26 mouse cellular contexts compared by ENCODE assay signal in the genomic region with DNA sequence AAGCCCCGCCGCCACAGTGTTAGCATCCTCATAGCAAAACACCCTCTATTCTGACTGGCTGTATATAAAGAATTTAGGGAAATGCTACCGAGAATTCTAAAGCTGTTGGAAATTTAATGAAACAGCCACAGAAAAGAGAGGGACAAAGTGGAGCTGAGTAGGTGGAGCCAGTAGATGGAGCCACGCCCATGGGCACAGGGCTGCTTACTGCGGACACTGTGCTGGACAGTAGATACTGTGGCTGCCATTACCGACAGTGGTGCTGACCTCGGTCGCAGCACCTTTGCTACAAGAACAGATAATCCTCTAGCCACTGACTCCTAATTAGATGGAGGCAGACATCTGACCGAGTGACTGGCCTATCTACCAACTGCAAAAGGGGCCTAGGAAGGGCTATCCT.
"Had no signal": no experiment of that assay in that cellular context is flagged by ENCODE, and none has a peak within 500 bp of the region (broad histone marks: within the 10 kb centered on the region; RNA-seq: fewer than 3 reads in every experiment).

No protein-coding gene starts in this region.

- DNase-seq: gastrocnemius, adult 2 months; gastrocnemius, postnatal 10 days; gastrocnemius, postnatal 25 days; heart, adult 18-20 months; heart, postnatal 10 days; heart, postnatal 4 days; kidney, adult 18-20 months; kidney, adult 9 months; kidney, postnatal 10 days; liver; liver, embryonic 13.5 days; liver, postnatal 0 days had no signal

- ATAC-seq: inflammation-experienced regulatory T-cells, adult 6 months; intestine, embryonic 15.5 days; intestine, postnatal 0 days; liver, postnatal 0 days had no signal

- H3K4me3 ChIP-seq: gastrocnemius, adult 2 months; heart, embryonic 10.5 days; heart, embryonic 12.5 days; hindbrain, embryonic 10.5 days; hindbrain, embryonic 12.5 days; intestine, embryonic 15.5 days; kidney, embryonic 15.5 days; layer of hippocampus, adult 2 months; left cerebral cortex, adult 2 months; limb, embryonic 10.5 days; limb, embryonic 12.5 days; liver, embryonic 13.5 days; liver, embryonic 15.5 days had no signal

- H3K36me3 ChIP-seq: heart, embryonic 10.5 days; hindbrain, embryonic 10.5 days; hindbrain, embryonic 12.5 days; intestine, embryonic 15.5 days; kidney, embryonic 15.5 days; limb, embryonic 12.5 days had no signal

- H3K9me3 ChIP-seq: heart, embryonic 10.5 days; heart, embryonic 12.5 days; hindbrain, embryonic 10.5 days; hindbrain, embryonic 12.5 days; intestine, embryonic 15.5 days; kidney, embryonic 15.5 days; limb, embryonic 10.5 days; limb, embryonic 12.5 days; liver, embryonic 13.5 days; liver, embryonic 15.5 days had no signal

- H3K27me3 ChIP-seq: heart, embryonic 12.5 days; hindbrain, embryonic 12.5 days; intestine, embryonic 15.5 days; kidney, embryonic 15.5 days; limb, embryonic 12.5 days; liver, embryonic 13.5 days; liver, embryonic 15.5 days had no signal

- H3K4me2 ChIP-seq: heart, embryonic 12.5 days; hindbrain, embryonic 12.5 days; hindbrain, embryonic 14.5 days; intestine, embryonic 15.5 days; kidney, embryonic 15.5 days; limb, embryonic 12.5 days; liver, embryonic 13.5 days; liver, embryonic 15.5 days had no signal

- H3K4me1 ChIP-seq: intestine, embryonic 15.5 days had no signal

- H3K27ac ChIP-seq: gastrocnemius, adult 2 months; heart, embryonic 10.5 days; hindbrain, embryonic 10.5 days; hindbrain, embryonic 12.5 days; hindbrain, embryonic 14.5 days; intestine, embryonic 15.5 days; kidney, embryonic 15.5 days; layer of hippocampus, adult 2 months; left cerebral cortex, adult 2 months; limb, embryonic 10.5 days; limb, embryonic 12.5 days; liver, embryonic 13.5 days; liver, embryonic 15.5 days had no signal

- H3K9ac ChIP-seq: heart, embryonic 12.5 days; hindbrain, embryonic 12.5 days; hindbrain, embryonic 14.5 days; intestine, embryonic 15.5 days; kidney, embryonic 15.5 days; limb, embryonic 12.5 days; liver, embryonic 13.5 days; liver, embryonic 15.5 days; liver, postnatal 0 days had no signal
